Mouse (Mus musculus): ENCODE measurements around the gene Mctp2. TPM values are rescaled to one million over a fixed set of nuclear protein-coding genes. Genes with fewer than 3 reads are reported as not detected.

Gene Mctp2
- polyA plus RNA-seq, 1 experiment: not detected

DNA sequence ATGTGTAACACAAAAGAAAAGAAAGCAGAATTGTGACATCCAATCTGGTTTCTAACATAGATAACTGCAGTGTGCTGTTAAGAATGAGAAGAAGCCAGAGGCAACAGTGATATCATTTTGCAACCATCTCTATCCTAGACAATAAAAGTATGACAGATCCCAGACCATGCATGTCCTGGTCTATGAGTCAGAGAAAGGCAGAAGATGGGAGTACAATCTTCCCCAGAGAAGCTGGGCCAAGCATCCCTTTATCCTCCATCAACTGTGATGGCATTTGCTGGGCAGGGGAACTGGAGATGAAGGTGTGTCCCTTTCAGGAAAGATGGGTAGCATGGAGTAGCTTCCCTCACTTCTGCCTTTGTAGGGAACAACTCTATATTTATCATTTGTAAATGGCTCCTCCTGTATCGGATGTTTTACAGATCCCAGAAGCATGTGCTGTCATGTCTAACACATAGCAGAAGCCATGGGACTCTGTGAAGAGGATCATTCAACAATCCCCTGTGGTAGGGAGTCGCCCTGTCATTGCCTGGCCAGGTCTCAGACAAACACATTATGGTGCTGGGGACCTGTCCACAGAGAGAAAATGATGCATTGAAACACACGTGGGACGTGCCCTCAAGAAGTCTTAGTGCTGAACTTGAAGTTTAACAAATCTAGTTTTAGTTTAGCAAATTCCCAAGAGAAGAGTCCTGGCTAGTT lies 188.9 kb downstream of the Mctp2 start:
- H3K27me3 ChIP-seq (ENCODE audit: control insufficient read depth): no peaks in the 10 kb centered on the region
- TF ChIP-seq GATA1 (IDR thresholded peaks at IDR 0.05; ENCODE audit: low read length) (no peak), TAL1 (IDR thresholded peaks at IDR 0.05; ENCODE audit: low read length) (no peak)
- H3K9me3 ChIP-seq (ENCODE audit: control insufficient read depth, low read length): peaks cover under 1% of the 10 kb centered on the region; the same call in 1 of the 2 replicates
- no peak overlapping the region for H3K4me3 ChIP-seq (replicated peaks)
- no peaks in the 10 kb centered on the region for H3K36me3 ChIP-seq (ENCODE audit: control insufficient read depth)
- no peaks in the 10 kb centered on the region for H3K4me1 ChIP-seq (ENCODE audit: control insufficient read depth)

- H3K4me3 ChIP-seq (replicated peaks): no peak overlapping the region
- H3K4me1 ChIP-seq (ENCODE audit: control insufficient read depth): no peaks in the 10 kb centered on the region
- no peaks in the 10 kb centered on the region for H3K36me3 ChIP-seq (ENCODE audit: control insufficient read depth)
- no peaks in the 10 kb centered on the region for H3K27me3 ChIP-seq (ENCODE audit: control insufficient read depth)
- no peaks in the 10 kb centered on the region for H3K9me3 ChIP-seq (ENCODE audit: control insufficient read depth, low read length)
- TF ChIP-seq GATA1 (IDR thresholded peaks at IDR 0.05; ENCODE audit: low read length) (no peak), TAL1 (IDR thresholded peaks at IDR 0.05; ENCODE audit: low read length) (no peak)
Observed at GRCm38 (mm10) chr7:72115073-72115472, 191.3 kb downstream of the Mctp2 start.

DNA sequence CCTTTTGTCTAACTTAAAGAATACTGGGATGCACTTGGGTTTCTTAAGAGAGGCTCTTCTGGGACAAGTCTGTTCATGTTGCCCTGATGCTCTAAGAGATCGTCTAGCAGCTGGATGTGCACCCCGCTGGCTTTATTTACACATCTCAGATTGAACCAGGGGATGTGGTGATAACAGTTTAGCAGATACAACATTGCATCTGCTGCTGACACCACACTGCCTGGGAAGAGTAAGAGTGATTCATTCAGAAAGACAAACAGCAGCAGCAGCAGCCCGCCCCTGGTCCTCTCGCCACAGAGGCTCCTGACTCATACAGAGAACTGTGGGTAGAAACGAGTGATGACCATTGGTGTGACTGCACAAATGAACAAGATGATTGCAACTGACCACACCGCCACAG lies 195.8 kb downstream of the Mctp2 start:
- no peak for TF ChIP-seq GATA1 (IDR thresholded peaks at IDR 0.05; ENCODE audit: low read length)
- TF ChIP-seq TAL1 (IDR thresholded peaks at IDR 0.05; ENCODE audit: low read length): no peak
- no peaks in the 10 kb centered on the region; the same call in 1 of the 2 replicates for H3K9me3 ChIP-seq (ENCODE audit: control insufficient read depth, low read length)
- H3K4me3 ChIP-seq (replicated peaks): no peak overlapping the region
- H3K27me3 ChIP-seq (ENCODE audit: control insufficient read depth): no peaks in the 10 kb centered on the region
- no peaks in the 10 kb centered on the region for H3K36me3 ChIP-seq (ENCODE audit: control insufficient read depth)
- no peaks in the 10 kb centered on the region for H3K4me1 ChIP-seq (ENCODE audit: control insufficient read depth)

DNA sequence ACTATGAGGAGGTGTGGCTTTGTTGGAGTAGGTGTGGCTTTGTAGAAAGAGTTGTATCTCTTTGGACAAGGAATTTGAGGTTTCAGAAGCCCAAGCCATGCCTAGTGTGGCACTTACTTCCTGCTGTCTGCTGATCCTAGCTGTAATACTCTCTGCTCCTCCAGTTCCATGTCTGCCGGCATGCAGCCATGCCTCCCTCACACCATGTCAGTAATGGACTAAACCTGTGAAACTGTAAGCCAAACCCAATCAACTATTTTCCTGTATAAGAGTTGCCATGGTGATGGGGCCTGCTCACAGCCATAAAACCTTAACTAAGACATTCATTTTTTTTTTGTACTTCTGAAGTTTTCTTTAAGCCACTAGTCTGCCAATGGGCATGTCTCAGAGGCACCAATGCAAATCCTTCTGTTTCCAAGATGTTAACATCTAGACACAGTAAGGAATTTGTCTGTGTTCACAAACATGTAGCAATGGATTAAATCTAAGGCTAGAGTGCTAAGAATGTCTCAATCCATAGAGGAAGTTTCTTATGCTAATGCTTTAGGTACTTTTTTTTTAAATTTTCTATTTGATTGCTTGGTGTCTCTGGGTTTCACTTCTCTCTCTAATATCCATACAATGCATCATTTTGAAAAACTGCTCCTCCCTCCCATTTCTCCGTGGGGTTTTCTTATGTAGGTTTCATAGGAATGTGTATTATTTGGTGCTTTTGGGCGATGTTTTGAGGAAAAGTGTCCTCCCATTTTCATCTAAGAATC lies 197.6 kb downstream of the Mctp2 start:
- TF ChIP-seq TAL1 (IDR thresholded peaks at IDR 0.05; ENCODE audit: low read length): no peak
- no peak for TF ChIP-seq GATA1 (IDR thresholded peaks at IDR 0.05; ENCODE audit: low read length)
- no peaks in the 10 kb centered on the region; the same call in 1 of the 2 replicates for H3K9me3 ChIP-seq (ENCODE audit: control insufficient read depth, low read length)
- H3K36me3 ChIP-seq (ENCODE audit: control insufficient read depth): no peaks in the 10 kb centered on the region
- H3K4me1 ChIP-seq (ENCODE audit: control insufficient read depth): no peaks in the 10 kb centered on the region
- H3K27me3 ChIP-seq (ENCODE audit: control insufficient read depth): no peaks in the 10 kb centered on the region
- no peak overlapping the region for H3K4me3 ChIP-seq (replicated peaks)

DNA sequence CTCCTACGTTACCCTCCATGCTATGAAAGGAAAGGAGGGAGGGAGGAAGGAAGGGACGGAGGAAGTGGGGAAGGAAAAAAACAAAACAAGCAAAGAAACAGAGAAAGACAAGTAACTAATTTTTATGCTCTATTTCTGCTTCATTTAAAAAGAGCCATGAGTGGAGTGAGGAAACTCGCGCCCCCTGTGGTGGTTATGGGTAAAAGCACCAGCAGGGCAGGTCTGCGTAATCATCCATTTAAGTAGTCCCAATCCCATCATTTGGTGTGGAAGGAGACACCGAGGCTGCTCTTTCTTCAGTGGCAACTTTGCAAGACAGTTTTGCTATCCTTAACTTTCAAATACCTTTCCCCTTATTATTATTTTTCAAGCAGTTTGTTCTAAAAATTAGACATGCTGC lies 202.2 kb downstream of the Mctp2 start:
- Histone ChIP-seq H3K4me3 (replicated peaks) (no peak overlapping the region), H3K9me3 (ENCODE audit: control insufficient read depth, low read length) (no peaks in the 10 kb centered on the region; the same call in 1 of the 2 replicates), H3K27me3 (ENCODE audit: control insufficient read depth) (no peaks in the 10 kb centered on the region), H3K4me1 (ENCODE audit: control insufficient read depth) (no peaks in the 10 kb centered on the region), H3K36me3 (ENCODE audit: control insufficient read depth) (no peaks in the 10 kb centered on the region)
- no peak for TF ChIP-seq GATA1 (IDR thresholded peaks at IDR 0.05; ENCODE audit: low read length)
- TF ChIP-seq TAL1 (IDR thresholded peaks at IDR 0.05; ENCODE audit: low read length): no peak

DNA sequence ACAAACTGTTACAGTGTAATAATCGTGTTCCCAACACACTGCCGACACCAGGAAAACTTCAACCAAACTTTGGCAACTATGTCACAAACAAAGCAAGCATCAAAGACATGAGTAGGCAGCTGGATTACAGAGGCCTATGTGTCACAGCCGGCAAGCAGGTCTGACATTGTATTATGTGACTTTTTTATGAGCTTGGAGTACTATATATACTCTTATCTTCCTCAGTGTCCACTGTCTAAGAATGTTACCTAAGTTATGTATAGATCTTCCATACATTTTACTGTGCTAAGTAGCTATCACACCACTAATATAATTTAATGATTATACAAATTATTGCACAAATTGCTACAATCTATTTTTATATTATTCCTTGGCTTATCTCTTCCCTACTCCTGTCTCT lies 202.8 kb downstream of the Mctp2 start:
- Histone ChIP-seq H3K9me3 (ENCODE audit: control insufficient read depth, low read length) (no peaks in the 10 kb centered on the region; the same call in 1 of the 2 replicates), H3K4me3 (replicated peaks) (no peak overlapping the region), H3K36me3 (ENCODE audit: control insufficient read depth) (no peaks in the 10 kb centered on the region), H3K4me1 (ENCODE audit: control insufficient read depth) (no peaks in the 10 kb centered on the region), H3K27me3 (ENCODE audit: control insufficient read depth) (no peaks in the 10 kb centered on the region)
- no peak for TF ChIP-seq GATA1 (IDR thresholded peaks at IDR 0.05; ENCODE audit: low read length)
- TF ChIP-seq TAL1 (IDR thresholded peaks at IDR 0.05; ENCODE audit: low read length): no peak

DNA sequence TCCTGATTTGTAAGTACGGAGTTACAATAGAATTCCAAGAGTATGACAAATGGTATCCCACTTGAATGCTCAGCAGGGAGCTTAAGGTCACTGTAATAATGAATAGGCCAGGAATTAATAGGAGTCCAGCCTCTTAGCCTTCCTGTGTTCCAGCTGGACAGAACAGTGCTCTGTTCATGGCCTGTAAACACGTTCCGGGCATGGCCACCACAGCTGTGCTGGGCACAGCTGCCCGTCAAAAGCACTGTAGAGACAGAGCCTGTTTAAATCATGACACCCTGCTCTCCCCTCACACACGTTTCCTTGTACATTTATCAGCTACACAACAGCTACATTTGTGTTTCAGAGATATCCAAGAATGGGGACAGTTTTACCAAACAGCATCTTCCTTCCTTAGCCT lies 205.7 kb downstream of the Mctp2 start:
- H3K9me3 ChIP-seq (ENCODE audit: control insufficient read depth, low read length): no peaks in the 10 kb centered on the region
- no peak overlapping the region for H3K4me3 ChIP-seq (replicated peaks)
- no peak for TF ChIP-seq GATA1 (IDR thresholded peaks at IDR 0.05; ENCODE audit: low read length)
- no peak for TF ChIP-seq TAL1 (IDR thresholded peaks at IDR 0.05; ENCODE audit: low read length)
- H3K4me1 ChIP-seq (ENCODE audit: control insufficient read depth): no peaks in the 10 kb centered on the region
- no peaks in the 10 kb centered on the region for H3K36me3 ChIP-seq (ENCODE audit: control insufficient read depth)
- no peaks in the 10 kb centered on the region for H3K27me3 ChIP-seq (ENCODE audit: control insufficient read depth)

DNA sequence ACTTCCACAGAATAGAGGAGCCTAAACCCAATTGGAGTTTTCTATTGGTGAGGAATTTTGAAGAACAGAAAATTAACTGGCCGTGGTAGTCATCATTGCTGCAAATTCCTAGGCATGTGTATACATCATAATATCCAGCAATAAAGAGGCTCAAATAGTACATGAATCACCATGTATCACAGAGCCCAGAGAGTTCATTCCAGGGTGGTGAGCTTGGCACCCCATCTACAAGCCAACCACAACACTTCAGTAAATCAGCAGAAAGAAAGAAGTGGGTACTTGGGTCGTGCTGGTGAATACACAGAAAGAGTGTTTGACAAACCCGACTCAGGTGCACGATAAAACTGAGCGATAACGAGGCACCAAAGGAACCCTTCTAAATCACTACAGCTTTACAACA lies 207.8 kb downstream of the Mctp2 start:
- Histone ChIP-seq H3K4me1 (ENCODE audit: control insufficient read depth) (no peaks in the 10 kb centered on the region), H3K27me3 (ENCODE audit: control insufficient read depth) (no peaks in the 10 kb centered on the region), H3K4me3 (replicated peaks) (no peak overlapping the region), H3K36me3 (ENCODE audit: control insufficient read depth) (no peaks in the 10 kb centered on the region), H3K9me3 (ENCODE audit: control insufficient read depth, low read length) (no peaks in the 10 kb centered on the region)
- TF ChIP-seq TAL1 (IDR thresholded peaks at IDR 0.05; ENCODE audit: low read length) (no peak), GATA1 (IDR thresholded peaks at IDR 0.05; ENCODE audit: low read length) (no peak)

DNA sequence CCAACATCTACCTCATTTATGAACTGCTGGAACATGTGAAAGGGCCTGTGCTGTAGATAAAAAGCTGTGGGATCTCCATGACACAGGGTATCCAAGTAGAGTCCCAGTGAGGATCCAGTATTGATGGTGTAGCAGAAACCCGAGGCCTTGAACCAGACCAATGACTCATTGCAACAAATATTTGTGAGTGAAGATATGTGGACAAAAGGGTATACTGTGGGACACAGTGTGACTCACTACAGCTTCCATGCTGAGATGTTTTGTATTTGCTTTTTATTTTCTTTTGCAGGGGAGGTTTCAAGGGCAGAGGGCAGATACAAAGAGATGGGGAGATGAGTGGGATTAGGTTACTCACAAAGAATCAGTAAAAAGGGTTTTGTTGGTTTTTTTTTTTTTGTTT lies 209.4 kb downstream of the Mctp2 start:
- no peak for TF ChIP-seq TAL1 (IDR thresholded peaks at IDR 0.05; ENCODE audit: low read length)
- TF ChIP-seq GATA1 (IDR thresholded peaks at IDR 0.05; ENCODE audit: low read length): no peak
- H3K36me3 ChIP-seq (ENCODE audit: control insufficient read depth): no peaks in the 10 kb centered on the region
- H3K27me3 ChIP-seq (ENCODE audit: control insufficient read depth): no peaks in the 10 kb centered on the region
- no peak overlapping the region for H3K4me3 ChIP-seq (replicated peaks)
- H3K9me3 ChIP-seq (ENCODE audit: control insufficient read depth, low read length): no peaks in the 10 kb centered on the region
- no peaks in the 10 kb centered on the region for H3K4me1 ChIP-seq (ENCODE audit: control insufficient read depth)
